Mouse (Mus musculus) inflammation-experienced regulatory T-cells (primary cell): ENCODE data around the gene Gm16253. TPM values are rescaled to one million over a fixed set of nuclear protein-coding genes. Genes with fewer than 3 reads are reported as not detected.

Experiments used
- polyA plus RNA-seq, 2 experiments: library from polyadenylated mRNA; unstranded; fragments of 100-300 nt; shearing (Covaris generic); gene quantifications; one replicate each; pipeline ENCODE4 v1.2.1; 2017

Gene Gm16253
- under 1 TPM in 1 of 2 experiments, not detected in 1; 0.82 TPM for polyA plus RNA-seq

DNA sequence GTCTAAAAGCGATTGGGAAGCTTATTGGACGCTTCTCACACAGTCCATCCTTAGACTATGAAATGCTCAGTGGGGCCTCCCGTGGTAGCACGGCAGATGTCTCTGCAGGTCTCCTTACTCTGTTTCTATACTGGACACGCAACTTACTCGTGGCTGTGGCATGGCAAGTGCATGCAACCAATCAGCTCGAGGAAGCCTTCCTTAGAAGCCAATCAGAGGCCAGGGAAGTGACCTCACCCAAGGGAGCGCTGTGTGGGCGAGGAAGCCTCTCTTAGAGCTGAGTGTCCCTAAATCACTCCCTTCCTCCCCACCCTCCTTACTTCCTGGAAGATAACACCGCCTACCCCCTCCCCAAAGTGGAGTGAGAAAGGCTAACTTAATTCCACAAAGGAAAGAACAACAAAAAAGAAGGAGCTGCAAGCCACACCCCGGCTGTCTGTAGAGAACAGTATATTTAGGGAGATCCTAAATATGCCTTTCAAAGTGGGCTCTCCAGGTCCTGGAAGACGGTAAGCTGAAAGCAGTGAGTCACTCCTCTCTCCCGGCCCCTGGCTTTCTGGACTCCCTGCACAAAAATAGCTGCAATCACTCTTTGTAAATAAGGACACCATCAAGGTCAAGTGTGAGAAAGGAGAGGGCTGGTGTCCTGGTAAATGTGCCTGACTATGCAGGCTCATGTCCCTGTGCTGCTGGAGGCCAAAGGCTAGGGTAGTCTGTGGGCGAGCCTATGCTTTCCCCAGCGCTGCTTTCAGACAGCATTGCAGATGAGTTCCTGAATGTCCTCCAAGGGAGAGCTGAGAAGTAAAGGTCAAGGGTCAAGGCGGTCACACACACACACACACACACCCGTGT is at the start of gene Gm16253:
TSS of gene Gm16253 (plus strand) at position 295 of the 852 bp plus-strand sequence.

DNA sequence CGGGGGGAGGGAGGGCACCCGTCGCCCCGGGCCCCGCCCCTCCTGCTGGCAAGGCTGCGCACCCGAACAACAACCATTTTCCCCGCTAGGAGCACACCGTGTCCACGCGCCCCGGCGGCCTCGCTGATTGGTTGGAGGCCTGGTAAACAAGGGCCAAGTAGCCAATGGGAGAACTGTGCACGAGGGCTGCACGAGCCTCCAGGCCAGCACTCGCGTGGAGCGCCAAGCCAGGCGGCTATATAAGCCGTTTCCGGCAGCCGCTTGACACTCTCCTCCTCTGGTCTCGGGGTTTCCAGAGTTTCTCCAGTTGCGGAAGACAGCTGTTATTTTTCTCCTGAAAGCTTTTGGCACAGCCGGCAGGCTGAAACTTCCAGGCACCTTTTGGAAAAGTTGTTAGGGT is 19.1 kb upstream of the Gm16253 start, which contains the start of gene Txnip:
TSS of gene Txnip (plus strand) at position 264 of the 400 bp plus-strand sequence.

DNA sequence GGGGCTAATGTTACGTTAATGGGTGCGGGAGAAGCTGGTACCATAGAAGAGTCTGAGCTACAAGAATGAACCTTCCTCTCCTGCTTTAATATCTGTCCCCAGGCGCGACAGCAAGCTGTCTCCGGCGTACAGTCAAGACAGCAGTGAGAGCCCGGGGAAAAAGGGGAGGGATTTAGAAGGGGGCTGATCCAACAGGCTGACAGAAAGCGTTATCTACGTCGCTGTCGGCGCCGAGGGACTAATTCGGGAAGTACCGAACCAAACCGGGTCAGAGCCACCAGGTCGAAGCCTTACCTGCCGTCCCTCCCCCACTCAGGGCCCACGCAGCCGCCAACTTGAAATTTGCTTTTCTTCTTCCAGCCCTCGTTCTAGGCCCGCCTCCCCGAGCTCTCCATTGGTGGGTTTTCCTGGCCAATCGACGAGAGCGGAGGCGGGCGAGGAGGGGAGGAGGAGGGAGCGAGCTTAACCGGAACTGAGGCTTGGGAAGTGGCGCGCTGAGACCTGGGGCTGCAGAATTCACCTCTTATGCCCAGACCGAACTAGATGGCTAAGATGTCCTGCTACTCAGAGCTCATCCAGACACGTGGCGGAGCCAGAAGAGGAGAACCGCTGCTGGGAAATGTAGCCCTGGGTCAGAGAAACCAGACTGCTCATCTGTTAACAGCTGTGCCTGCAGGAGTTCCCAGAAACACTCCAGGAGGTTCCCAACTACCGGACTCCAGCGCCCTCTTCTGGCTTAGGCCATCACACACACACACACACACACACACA is 17.2 kb downstream of the Gm16253 start, which contains the start of gene Polr3gl:
TSS of gene Polr3gl (minus strand) at position 392 of the 771 bp plus-strand sequence.

DNA sequence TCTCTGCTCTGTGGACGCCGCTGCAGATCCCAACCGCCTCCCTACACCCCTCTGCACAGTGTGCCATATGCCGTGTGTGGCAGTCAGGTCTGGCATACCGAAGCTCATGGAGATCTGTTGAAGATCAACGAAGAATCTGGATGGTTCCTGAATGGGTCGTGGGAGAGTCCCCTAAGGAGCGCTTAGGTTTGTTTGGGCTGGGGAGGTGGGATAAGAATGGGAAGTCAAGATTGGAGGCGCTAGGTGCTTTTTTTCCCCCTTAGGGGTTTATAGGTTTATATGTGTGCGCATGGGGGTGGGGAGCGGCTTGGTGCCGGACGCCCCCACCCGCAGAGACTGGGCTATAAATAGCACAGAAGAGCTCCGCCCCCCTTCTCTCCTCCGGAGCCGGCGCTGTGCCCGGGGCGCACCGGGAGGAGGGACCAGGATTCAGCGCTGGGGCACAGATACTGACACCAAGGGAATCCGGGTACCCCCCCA is 19.5 kb downstream of the Gm16253 start, which contains the start of gene Ankrd34a:
TSS of gene Ankrd34a (plus strand) at position 409 of the 480 bp plus-strand sequence.

DNA sequence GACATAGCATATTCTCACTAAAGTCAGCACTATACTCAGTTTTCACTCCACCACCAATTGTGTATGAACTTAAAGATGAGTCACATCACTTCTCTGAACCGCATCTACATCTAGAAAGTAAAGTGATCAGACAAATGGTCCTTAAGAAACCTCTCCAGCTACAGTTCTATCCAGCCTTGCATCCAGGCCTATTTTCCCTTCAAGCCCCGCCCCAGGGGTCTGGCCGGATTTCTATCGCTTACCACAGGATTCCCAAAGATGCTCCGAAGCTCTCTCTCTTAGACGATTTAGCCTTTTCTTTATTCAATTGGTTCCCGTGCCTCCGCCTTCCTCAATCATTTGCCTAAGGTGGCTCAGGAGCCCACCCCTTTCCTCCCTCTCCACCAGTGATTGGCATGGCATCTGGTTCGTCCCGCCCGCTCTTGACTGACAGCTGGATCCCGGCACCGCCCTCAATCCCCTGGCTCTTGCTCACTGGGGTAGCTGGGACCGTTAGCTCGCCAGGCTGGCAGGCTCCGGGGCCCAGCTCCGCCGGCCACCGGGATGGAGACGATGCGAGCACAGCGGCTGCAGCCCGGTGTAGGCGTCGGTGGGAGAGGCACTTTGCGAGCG is 24.0 kb downstream of the Gm16253 start, which contains the start of gene Lix1l:
TSS of gene Lix1l (plus strand) at position 511 of the 612 bp plus-strand sequence.

DNA sequence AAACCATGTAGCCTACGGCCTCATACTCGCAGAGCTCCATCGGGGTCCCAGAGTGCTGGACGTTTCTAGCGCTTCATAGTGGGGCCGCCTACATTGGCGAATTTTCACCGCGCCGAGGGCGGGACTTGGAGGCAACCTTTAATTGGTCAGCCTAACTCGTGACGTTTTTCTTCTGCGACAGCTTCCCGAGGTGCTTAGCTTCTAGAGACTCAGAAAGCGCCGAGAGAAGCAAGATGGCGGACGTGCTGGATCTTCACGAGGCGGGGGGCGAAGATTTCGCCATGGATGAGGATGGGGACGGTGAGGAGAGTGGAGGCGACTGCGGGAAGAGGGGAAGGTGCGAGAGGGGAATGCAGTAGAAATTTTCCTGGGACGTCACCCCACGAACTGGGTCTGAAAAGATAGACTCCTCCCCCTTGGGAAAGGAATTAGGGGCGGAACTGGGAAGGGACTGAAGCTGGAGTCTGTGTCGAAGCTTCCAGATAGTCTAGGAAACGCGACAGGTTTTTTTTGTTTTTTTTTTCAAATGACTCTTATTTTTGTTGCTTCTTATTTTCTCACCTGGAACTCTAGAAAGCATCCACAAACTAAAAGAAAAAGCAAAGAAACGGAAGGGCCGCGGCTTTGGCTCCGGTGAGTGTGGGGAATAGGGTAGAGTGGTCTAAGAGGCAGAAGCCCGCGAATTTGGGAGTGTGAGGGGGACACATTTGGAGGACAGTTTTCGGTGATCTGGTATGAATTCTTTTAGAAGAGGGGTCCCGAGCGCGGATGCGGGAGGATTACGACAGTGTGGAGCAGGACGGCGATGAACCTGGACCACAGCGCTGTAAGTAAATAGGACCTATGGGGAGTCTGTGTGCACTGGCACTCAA is 53.2 kb downstream of the Gm16253 start, which contains the start of gene Rbm8a:
TSS of gene Rbm8a (plus strand) at position 205 of the 872 bp plus-strand sequence.

Other genes with a start within 250 kb of the Gm16253 start
- 1 to 10 TPM in 1 of 2 experiments, not detected in 1; 1.5 TPM for gene BC107364, start 124.7 kb upstream of the Gm16253 start, polyA plus RNA-seq
- under 1 TPM; 0.30 to 0.73 TPM for gene Hfe2, start 51.8 kb upstream of the Gm16253 start, polyA plus RNA-seq
- 100 to 1,000 TPM; 658 to 845 TPM for gene Txnip, start 19.0 kb upstream of the Gm16253 start, polyA plus RNA-seq
- 10 to 100 TPM; 15.7 to 29.1 TPM for gene Polr3gl, start 17.2 kb downstream of the Gm16253 start, polyA plus RNA-seq
- gene Ankrd34a, start 19.7 kb downstream of the Gm16253 start, polyA plus RNA-seq, result under 1 TPM in 1 of 2 experiments, not detected in 1; 0.16 TPM
- gene Lix1l, start 24.2 kb downstream of the Gm16253 start, polyA plus RNA-seq, result under 1 TPM; 0.24 to 0.44 TPM
- 100 to 1,000 TPM; 131 to 148 TPM for gene Rbm8a, start 52.9 kb downstream of the Gm16253 start, polyA plus RNA-seq
- gene Pex11b, start 58.4 kb downstream of the Gm16253 start, polyA plus RNA-seq, result 10 to 100 TPM; 47.2 to 47.4 TPM
- gene Gm42957, start 58.5 kb downstream of the Gm16253 start, polyA plus RNA-seq, result under 1 TPM; 0.06 to 0.69 TPM
- gene Itga10, start 68.6 kb downstream of the Gm16253 start, polyA plus RNA-seq, result under 1 TPM; 0.20 to 0.42 TPM
- gene Ankrd35, start 93.1 kb downstream of the Gm16253 start, polyA plus RNA-seq, result 1 to 10 TPM in 1 of 2 experiments, under 1 TPM in 1; 0.06 to 1.1 TPM
- 10 to 100 TPM; 20.4 to 28.3 TPM for gene Pias3, start 119.4 kb downstream of the Gm16253 start, polyA plus RNA-seq
- gene Nudt17, start 131.6 kb downstream of the Gm16253 start, polyA plus RNA-seq, result under 1 TPM; 0.75 to 0.86 TPM
- 10 to 100 TPM; 66.7 to 79.7 TPM for gene Polr3c, start 150.6 kb downstream of the Gm16253 start, polyA plus RNA-seq
- 100 to 1,000 TPM; 112 to 130 TPM for gene Rnf115, start 150.7 kb downstream of the Gm16253 start, polyA plus RNA-seq